Mouse (Mus musculus): ENCODE data around the gene Gm8127.
A peak's percentile ranks its signal among the peaks of the same experiment; 100 is the strongest.
"Not testable (repeated sequence)": the region's sequence is repeated elsewhere in the genome, so short reads cannot be mapped to it uniquely, and the experiment has no call there.

Gene Gm8127

DNA sequence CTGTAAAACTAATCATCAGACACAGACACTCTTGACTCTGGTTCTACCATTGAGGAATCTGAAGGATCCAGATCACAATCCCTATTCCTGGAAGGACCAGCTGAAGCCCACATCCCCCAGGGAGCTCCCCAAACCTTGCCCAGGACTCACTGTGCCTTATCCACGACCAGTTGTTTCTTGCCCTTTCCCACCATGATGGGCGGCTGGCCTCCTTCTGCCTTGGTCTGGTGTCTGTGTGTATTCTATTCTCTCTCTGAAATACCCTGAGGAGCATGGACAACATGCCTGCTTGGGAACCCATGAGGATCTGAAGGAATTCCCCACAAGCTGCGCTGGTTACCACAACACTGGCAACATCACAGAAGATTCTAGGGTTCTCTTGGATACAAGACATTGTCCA, at the start of gene Gm8127:
Gene Gm8127 (minus strand): TSS at position 330 of the 400 bp plus-strand sequence.
- not testable (repeated sequence) for DNase-seq (ENCODE audit: low spot score in 2 of 2)

GRCm38 (mm10) chr14:43337646-43338045, 44.0 kb upstream of the Gm8127 start:
- not testable (repeated sequence) for DNase-seq (ENCODE audit: low spot score in 2 of 2)

GRCm38 (mm10) chr14:43331362-43331880, 37.8 kb upstream of the Gm8127 start:
- not testable (repeated sequence) for DNase-seq (ENCODE audit: low spot score in 2 of 2)

- DNase-seq (ENCODE audit: low spot score in 2 of 2), result peak in 1 of 2 experiments; percentile 71
Observed at GRCm38 (mm10) chr14:43328603-43329002, 35.0 kb upstream of the Gm8127 start.

DNA sequence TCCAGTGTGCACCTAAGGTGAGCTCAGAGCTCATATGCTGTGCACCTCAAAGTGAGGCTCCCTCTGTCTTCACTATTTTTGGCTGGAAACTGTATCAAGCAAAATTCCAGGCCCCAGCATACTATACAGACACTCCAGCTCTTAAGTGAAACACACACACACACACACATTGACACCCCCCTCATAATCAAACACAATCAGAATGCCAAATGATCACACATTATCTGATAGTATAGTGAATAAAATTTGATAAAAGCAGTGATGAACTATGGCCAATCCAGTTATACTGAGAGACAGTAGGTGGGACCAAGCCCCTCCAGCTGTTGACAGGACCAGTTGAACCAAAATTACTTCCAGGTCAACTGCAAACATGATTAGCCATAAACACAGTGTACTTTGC, 25.9 kb upstream of the Gm8127 start:
- not testable (repeated sequence) for DNase-seq (ENCODE audit: low spot score in 2 of 2)

GRCm38 (mm10) chr14:43278681-43279080, 15.0 kb downstream of the Gm8127 start:
- DNase-seq (ENCODE audit: low spot score in 2 of 2), result peak in 1 of 2 experiments; percentile 73

DNA sequence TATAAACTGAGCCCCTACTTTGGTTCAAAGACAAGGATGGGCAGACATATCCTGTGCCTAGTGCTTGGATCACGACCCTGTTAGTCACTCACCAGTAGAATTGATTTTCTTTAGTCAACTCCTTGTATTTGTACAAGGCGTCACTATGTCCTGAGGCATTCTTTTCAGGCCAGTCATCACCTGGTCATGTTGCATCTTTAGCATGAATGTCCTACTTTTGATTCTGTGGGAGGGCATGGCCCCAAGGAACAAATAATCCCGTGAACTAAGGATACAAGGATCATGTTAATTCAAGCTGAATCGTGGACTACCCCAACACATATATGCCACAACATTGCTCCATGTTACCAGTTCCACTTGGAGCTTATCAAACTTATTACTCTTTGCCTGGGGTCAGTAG, 15.5 kb downstream of the Gm8127 start:
- peak in 1 of 2 experiments; percentile 73 for DNase-seq (ENCODE audit: low spot score in 2 of 2)

GRCm38 (mm10) chr14:43277468-43277867, 16.2 kb downstream of the Gm8127 start:
- DNase-seq (ENCODE audit: low spot score in 2 of 2), result peak in 1 of 2 experiments; percentile 66

DNA sequence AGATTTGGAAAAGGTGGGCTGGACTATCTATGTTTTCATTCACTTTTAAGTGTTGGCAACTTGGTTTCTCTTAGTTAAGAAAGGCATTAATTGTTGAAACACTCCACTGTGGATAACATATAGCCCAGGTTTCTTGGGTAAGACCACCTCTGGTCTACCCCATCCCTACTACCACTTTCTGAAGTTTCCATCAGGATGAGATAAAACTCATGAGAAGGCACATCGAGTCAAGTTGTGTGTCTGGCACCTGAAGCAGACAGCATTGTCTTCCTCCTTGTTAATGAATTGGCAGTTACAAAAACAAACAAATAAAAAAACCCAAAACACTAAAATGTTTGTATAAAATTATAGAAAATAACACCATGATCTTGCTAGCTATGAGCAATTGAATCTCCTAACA, 17.9 kb downstream of the Gm8127 start:
- peak in 1 of 2 experiments; percentile 64 for DNase-seq (ENCODE audit: low spot score in 2 of 2)

DNA sequence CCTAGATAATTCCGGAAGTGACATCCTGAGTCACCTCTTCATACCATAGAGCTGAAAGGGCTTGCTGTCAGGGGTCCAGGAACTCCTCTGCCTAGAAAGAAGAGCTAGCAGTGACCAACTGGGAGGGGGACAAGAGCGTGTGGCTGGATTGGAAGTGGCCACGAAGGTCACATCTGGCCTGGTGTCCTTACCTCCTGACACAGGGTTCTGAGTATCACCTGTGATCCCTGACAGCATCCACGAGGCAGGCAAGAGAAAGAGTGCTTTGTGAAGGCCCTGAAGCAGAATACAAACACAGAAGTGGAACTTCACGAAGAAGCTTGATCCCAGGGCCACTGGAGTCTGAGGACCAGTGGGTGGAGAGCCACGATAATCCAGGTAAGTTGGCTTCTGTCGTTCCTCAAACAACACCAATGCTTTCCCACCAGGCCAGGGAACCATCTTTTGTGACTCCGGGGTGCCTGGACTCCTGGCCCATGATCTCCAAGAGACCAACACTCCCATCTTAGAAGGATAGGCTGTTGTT, 18.6 kb downstream of the Gm8127 start, which contains the start of gene Gm9732:
Gene Gm9732 (plus strand): TSS at position 51 of the 526 bp plus-strand sequence.
- peak; percentile 45 to 80 for DNase-seq (ENCODE audit: low spot score in 2 of 2)

DNA sequence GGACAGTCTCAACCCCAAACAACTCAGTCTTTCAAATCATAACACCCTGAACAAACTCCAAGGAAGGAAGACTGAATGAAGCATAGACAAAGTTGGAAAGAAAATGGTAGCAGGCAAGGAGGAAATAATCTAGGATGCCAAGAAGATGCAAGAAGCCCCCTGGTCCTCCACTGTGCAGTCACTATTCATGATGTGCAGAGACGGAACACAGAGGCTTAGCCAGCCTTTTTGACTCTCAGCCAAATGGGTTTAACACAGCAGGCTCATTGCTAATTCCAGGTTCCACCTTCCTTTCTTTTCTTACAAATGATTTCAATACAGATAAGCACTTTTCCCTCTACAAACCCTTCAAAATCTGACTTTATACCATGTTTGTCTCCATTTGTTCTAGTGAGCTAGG, 20.5 kb downstream of the Gm8127 start:
- not testable (repeated sequence) for DNase-seq (ENCODE audit: low spot score in 2 of 2)

- DNase-seq (ENCODE audit: low spot score in 2 of 2), result not testable (repeated sequence)
Observed at GRCm38 (mm10) chr14:43269211-43269610, 24.4 kb downstream of the Gm8127 start.

DNA sequence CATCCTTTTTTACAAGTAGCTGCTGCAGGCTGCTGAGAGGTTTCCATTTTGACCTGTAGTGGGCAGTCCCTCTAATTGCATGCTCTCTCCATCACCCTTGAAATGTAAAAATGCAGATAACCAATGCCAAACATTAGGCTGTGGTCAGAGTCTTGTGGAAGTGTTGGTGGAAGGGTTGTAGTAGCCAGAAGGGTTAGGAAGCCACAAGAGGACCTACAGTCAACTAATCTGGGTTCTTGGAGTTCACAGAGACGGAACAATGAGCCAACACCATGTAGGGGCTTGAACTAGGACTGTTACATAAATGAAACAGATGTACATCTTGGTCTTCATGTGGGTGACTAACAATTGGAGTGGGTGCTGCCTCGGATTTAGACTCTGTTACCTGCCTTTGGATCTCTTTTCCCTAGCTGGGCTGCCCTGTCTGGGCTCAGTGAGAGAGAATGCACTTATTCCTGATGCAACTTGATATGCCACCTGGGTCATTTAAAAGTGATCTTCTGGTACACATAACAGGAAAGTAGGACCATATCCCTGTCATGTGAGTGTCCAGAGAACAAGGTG, 25.0 kb downstream of the Gm8127 start:
- DNase-seq (ENCODE audit: low spot score in 2 of 2), result peak in 1 of 2 experiments; percentile 64

GRCm38 (mm10) chr14:43263421-43263820, 30.2 kb downstream of the Gm8127 start:
- not testable (repeated sequence) for DNase-seq (ENCODE audit: low spot score in 2 of 2)

DNA sequence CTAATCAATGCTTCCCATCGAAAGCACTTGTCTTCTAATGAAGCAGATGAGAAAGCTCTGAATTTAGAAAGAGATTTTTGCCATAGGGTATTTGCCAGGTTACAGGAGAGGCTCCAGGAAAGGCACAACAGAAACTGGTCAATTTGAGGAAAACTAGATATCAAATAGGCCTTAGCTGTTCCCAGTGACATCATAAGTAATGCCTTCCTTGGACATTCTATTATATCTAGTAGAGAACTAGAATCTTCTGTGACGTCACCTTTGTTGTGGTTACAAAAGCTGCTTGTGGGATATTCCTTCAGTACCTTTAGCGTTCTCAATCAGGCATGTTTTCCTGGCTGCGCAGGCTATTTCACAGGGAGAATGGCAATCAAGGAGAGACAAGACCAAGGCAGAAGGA, 35.3 kb downstream of the Gm8127 start, which contains the start of gene Gm8126:
Gene Gm8126 (plus strand): TSS at position 301 of the 400 bp plus-strand sequence.
- not testable (repeated sequence) for DNase-seq (ENCODE audit: low spot score in 2 of 2)

DNA sequence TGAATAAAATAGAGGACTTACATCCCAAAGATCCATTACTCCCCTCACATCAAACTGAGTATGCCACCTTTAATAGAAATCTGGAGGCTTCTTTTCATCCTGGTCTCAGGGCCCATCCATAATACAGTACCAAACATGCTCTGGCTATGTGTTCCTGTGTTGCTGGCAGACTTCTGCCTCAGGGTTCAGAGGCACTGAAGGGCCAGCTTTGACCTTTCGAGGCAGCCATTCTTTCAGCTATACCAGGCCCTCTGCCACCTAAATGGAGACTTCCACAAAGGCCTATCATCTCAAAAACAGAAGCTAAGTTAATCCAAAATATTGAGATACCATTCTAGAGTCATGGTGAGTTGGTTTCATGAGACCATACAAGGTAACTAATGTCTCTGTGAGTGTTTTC, 37.1 kb downstream of the Gm8127 start:
- DNase-seq (ENCODE audit: low spot score in 2 of 2), result peak in 1 of 2 experiments; percentile 14

GRCm38 (mm10) chr14:43250549-43251253, 42.9 kb downstream of the Gm8127 start:
- DNase-seq (ENCODE audit: low spot score in 2 of 2), result peak in 1 of 2 experiments; percentile 62

DNA sequence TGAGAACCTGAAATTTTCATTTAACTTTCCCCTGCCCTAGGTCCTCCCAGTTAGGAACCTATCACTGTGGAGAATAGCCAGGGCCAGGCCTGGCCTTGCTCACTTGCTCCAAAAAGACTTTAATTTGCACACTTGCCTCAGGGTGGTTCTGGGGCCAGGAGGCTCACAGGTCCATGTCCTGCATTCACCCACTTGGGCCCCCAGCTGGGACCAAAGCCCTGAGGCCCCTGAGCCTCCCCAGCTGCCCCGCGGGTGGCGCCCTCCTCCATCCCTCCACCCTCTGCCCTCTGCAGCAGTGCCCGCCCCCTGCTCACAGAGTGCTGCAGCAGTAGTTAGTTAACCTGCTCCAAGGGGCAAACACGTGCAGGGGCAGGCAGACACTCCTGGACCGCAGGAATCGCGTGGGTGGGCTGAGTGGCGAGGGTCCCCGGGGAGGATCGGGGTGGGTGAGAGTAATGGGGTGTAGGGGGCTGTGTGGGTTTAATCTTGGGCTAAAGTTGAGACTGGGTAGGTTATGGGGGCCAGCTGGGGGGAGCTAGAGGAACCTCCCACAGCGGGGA, 43.9 kb downstream of the Gm8127 start:
- DNase-seq (ENCODE audit: low spot score in 2 of 2), result peak in 1 of 2 experiments; percentile 76

Data from spleen, postnatal 4 days (tissue).